Mouse (Mus musculus): ENCODE data around the gene Gm26602.

Gm26602 gene

GRCm38 (mm10) chr10:79916081-79916480 is 5.4 kb downstream of the Gm26602 start:
- in situ Hi-C loops (cut with MboI; ENCODE audit: unreplicated experiment in 2 of 2): no loop called here

GRCm38 (mm10) chr10:79916808-79917531 is 6.3 kb downstream of the Gm26602 start, which contains the start of gene Kiss1r:
TSS of gene Kiss1r (plus strand) at chr10:79916971.
- in situ Hi-C loops (cut with MboI; ENCODE audit: unreplicated experiment in 2 of 2): no loop called here

GRCm38 (mm10) chr10:79917532-79918100 is 7.0 kb downstream of the Gm26602 start:
- in situ Hi-C loops (cut with MboI; ENCODE audit: unreplicated experiment in 2 of 2): no loop called here

GRCm38 (mm10) chr10:79918231-79919078 is 7.8 kb downstream of the Gm26602 start:
- in situ Hi-C loops (cut with MboI; ENCODE audit: unreplicated experiment in 2 of 2): no loop called here

GRCm38 (mm10) chr10:79919251-79919849 is 8.7 kb downstream of the Gm26602 start:
- in situ Hi-C loops (cut with MboI; ENCODE audit: unreplicated experiment in 2 of 2): no loop called here

GRCm38 (mm10) chr10:79920056-79920890 is 9.6 kb downstream of the Gm26602 start:
- in situ Hi-C loops (cut with MboI; ENCODE audit: unreplicated experiment in 2 of 2): loop anchor here (5.0 kb wide), 3 partner anchors 37 to 88 kb away; no protein-coding TSS in a partner anchor

- in situ Hi-C loops (cut with MboI; ENCODE audit: unreplicated experiment in 2 of 2): loop anchor here (5.0 kb wide), 3 partner anchors 36 to 89 kb away; no protein-coding TSS in a partner anchor
Measured at GRCm38 (mm10) chr10:79920958-79921535, 10.4 kb downstream of the Gm26602 start, which contains the start of gene R3hdm4. TSS of gene R3hdm4 (minus strand) at chr10:79921208.

GRCm38 (mm10) chr10:79921572-79921971 is 10.9 kb downstream of the Gm26602 start:
- in situ Hi-C loops (cut with MboI; ENCODE audit: unreplicated experiment in 2 of 2): loop anchor here (5.0 kb wide), 3 partner anchors 36 to 89 kb away; no protein-coding TSS in a partner anchor

GRCm38 (mm10) chr10:79924998-79925784 is 14.5 kb downstream of the Gm26602 start:
- in situ Hi-C loops (cut with MboI; ENCODE audit: unreplicated experiment in 2 of 2): loop anchor here (5.0 kb wide), 3 partner anchors 32 to 93 kb away; no protein-coding TSS in a partner anchor

- in situ Hi-C loops (cut with MboI; ENCODE audit: unreplicated experiment in 2 of 2): no loop called here
Measured at GRCm38 (mm10) chr10:79925785-79926490, 15.3 kb downstream of the Gm26602 start.

- in situ Hi-C loops (cut with MboI; ENCODE audit: unreplicated experiment in 2 of 2): no loop called here
Measured at GRCm38 (mm10) chr10:79926491-79927323, 16.1 kb downstream of the Gm26602 start, which contains the start of gene Arid3a. TSS of gene Arid3a (plus strand) at chr10:79927043.

- in situ Hi-C loops (cut with MboI; ENCODE audit: unreplicated experiment in 2 of 2): no loop called here
Measured at GRCm38 (mm10) chr10:79927324-79928029, 16.8 kb downstream of the Gm26602 start.

GRCm38 (mm10) chr10:79928030-79928694 is 17.5 kb downstream of the Gm26602 start:
- in situ Hi-C loops (cut with MboI; ENCODE audit: unreplicated experiment in 2 of 2): no loop called here

GRCm38 (mm10) chr10:79928907-79929701 is 18.4 kb downstream of the Gm26602 start:
- in situ Hi-C loops (cut with MboI; ENCODE audit: unreplicated experiment in 2 of 2): no loop called here
